Mouse (Mus musculus) megakaryocyte, adult 5-6 weeks (primary cell): ENCODE data around the gene Tmem253. TPM values are rescaled to one million over a fixed set of nuclear protein-coding genes. Genes with fewer than 3 reads are reported as not detected.
A peak's percentile ranks its signal among the peaks of the same experiment; 100 is the strongest.

Source experiments
- ATAC-seq: 2 replicates; pipeline ENCODE4 v1.8.0; 2016; ENCODE audit warnings: mild to moderate bottlenecking, inconsistent platforms; ENCODE audit not compliant: poor library complexity, severe bottlenecking
- total RNA-seq, 2 experiments: library from RNA; stranded (forward) in 1 of 2; stranded (reverse) in 1 of 2; fragments of 153-499, 151-499 nt in 1 of 2; fragments of 221-1000, 200-1000 nt in 1 of 2; gene quantifications; 2 replicates each; pipeline versions ENCODE4 v1.2.3 to v1.2.4; 2015 to 2017

The Tmem253 gene
- total RNA-seq (2015) (not detected in 2 replicates), total RNA-seq (2017) (not detected in 2 replicates)

DNA sequence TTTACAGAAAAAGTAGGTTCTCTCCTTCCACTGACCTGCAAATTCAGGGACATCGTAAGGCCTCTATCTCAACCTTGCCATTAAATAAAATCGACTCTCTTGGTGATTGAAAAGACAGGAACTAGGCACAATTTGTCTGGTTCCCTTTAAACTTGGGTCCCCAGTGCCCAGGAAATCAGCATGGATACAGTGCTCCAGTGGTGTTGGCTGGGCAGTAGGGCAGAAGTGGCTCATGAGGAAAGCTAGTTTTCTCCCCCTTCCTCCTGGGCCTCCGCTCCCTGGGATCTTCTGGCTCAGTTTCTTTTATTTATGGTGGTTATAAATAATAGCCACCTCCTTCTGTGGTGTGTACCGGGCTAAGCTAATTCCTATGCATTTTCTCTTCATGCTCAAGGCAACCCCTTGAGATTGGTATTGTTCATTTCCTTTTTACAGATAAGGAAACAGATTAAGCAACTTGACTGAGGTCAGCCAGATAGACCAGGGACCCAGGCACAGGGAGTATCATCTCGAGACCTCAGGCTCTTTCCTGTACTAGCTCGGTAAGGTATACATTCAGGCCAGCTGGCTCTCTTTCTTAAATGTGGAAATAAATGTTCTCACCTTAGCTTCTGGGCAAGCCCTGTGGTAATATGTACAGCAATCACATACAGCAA is at the start of gene Tmem253:
TSS of gene Tmem253 (plus strand) at position 214 of the 656 bp plus-strand sequence.
- no peak for ATAC-seq

DNA sequence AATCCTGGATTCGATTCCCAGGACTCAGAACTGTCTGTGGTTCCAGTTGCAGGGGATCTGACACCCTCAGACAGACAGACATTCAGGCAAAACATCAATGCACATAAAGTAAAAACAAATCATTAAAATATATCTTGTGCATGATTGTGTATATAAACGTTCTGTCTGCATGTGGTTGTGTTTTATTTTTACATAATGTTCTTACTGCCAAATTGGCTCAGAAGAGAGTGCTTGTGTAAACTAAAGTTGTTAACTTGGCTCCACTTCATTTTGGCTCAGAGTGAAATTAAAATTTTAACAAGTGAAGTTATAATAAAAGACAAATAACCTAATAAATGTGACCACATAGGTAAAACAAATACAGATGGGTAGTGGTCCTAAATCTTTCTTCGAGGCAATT is 48.1 kb upstream of the Tmem253 start:
- no peak for ATAC-seq

DNA sequence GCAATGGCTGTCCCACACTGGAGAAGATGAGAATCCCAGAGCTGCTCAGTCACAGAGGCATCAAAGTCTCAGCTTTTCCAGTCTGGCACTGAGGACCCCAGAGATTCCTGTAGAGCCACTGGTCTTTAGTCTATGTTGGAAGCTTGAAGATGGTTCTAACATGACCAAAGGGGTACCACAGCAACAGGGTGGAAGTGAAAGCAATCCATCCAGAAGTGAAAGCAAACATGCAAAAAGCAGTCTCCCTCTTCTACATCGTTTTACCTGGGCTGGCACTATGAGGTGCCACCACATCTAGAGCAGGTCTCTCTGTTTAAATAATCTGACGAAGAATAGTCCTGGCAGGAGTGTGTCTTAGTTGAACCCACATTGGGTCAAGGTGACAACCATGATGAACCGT is 36.2 kb upstream of the Tmem253 start:
- ATAC-seq = peak; percentile 47; the same call in 1 of the 2 replicates

DNA sequence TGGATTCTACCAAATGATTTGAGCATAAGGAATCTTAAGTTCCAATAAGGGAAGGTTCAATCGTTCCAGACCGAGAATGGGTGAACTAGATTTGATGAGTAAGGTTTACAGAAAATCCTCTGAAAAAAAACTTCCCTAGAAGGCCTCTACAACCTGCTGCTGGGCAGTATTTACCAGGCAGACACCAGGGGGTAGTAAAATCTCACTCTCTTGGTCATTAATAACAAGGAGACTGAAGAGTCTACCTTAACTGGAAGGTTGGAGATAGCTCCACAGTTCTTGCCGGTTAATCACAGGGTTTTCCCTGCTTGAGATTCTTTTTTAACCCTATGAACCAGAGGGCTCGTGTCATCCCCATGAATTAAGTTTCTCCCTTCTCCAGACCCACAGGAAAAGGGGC is 32.2 kb upstream of the Tmem253 start:
- ATAC-seq = no peak

DNA sequence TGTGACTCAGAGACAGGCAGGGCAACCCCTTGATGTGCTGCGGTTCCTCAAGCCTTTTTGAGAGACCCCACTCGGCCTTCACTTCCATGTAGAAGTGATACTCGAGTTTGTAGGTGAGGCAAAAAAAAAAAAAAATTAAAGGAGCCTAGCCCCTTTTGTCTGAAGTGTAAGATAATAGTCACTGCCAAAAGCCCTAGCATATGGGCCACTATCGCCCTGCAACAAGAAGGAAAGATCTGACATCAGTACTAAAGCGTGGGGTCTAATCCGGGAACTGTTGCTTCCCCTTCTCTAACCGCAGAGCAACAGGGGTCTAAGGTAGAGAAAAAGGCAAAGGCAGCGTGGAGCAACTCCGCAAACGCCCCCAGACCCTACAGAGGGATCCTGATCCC is 31.6 kb upstream of the Tmem253 start:
- ATAC-seq = peak; percentile 7; the same call in 1 of the 2 replicates

DNA sequence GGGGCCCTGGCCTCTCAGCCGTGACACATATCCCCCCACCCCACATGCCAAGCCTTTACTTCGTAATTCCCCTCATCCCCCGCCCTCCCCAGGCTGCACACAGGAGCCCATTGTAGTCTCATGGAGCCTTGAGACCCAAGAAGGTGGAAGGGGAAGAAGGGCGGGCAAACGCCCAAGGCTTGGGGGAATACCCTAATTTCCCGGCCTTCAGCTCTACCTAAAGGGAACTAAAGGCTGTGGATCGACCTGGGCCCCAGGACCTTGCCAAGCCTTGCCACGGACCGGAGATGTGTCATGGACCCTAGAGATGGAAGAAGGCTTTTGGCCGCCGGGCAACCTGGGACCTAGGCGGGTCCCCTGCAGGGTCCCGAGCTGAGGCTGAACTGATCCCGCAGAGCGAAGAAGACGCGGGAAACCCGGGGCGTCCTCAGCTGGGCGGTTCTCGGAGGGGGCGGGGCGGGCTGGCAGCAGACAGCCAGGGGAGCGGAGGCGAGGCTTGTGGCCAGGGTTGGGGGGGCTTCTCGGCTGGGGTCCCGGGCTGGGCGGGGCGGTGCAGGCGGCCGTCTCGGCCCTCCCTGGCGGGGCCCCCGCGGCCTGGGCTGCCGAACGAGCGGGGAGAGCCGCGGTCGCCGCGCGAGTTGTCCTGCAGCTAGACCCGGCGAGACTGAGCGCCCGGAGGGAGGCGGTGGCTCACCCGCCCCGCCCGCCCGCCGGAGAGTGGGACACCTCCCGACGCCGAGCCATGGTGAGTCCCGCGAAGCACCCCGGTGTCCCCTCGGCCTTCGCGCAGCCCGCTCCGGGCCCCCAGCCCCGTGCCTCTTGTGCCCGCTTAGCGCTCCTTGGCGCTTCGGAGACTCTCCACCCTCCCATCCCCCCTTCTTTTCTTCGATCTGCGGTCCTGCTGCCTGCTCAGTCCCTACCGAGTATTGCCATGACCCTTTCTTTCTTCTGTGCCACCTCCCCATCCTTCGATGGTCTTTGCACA is 30.9 kb upstream of the Tmem253 start, which contains the start of gene Arhgef40:
TSS of gene Arhgef40 (plus strand) at position 473 of the 985 bp plus-strand sequence.
- ATAC-seq = peak; percentile 59

DNA sequence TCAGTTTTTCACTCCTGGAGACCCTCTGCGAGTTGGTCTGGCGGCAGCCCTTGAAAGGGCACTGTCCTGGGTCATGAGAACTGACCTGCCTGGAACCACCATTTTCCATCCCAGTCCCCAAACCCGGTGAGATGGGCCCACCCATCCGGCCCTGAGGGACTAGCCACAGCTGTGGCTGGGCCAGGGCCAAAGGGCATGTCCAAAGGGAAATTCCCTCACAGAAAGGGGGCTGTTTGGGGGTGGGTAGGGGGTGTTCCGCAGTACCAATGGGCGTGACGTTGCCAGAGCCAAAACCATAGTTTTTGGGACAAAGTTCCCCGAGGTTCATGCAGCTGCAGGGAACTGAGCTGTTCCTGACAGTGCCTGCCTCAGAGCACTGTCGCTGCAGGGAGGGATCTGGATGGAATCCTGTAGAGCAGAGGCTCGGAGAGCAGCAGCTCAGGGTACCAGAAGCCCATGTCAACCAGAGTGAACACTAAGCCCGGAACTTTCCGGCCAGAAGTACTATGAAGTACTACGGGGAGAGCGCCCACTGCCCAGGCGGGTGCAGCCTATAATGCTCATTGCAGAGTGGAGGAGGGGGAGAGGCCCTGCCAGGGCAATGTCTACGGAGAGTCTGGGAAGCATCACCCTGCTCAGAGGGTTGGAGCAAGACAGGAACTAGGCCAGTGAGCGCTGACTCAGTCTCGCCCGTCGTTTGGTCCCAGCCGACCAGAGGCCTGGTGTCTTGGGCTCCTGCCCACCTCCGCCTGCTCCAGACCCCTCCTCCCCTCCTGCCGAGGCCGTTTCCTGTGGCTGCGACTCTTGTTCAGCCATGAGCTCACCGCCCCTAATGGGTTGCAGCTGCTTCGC is 29.9 kb upstream of the Tmem253 start:
- peak; percentile 33 for ATAC-seq

DNA sequence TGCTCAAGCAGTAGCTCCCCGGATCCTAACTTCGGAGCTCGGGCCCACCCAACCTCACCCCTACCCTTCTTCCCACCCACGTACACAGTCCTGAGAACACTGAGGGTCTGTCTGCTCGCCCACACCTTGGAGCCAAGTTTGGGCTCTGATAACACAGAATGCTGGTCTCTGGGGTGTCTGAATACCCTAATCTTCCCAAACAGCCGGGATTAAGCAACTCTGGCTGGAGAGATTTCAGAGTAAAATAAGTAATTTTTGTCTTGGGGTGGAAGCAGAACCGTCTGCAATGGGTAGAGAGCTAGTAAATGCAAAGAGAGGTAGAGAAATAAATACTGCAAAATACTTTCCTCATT is 29.3 kb upstream of the Tmem253 start:
- ATAC-seq = no peak

DNA sequence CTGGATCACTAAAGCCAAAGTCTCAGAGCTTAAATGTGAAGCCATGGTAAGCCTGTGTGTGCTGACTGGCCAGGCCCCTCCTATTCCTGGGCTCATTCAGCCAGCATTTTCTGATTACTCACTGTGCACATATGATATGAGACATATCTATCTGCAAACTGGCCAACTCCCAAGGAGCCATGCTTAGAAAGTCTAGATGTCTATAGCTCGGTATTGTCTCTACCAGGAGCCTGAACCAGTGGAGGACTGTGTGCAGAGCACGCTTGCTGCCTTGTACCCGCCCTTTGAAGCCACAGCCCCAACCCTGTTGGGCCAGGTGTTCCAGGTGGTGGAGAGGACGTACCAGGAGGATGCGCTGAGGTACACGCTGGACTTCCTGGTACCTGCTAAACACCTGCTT is 28.3 kb upstream of the Tmem253 start:
- ATAC-seq = no peak

DNA sequence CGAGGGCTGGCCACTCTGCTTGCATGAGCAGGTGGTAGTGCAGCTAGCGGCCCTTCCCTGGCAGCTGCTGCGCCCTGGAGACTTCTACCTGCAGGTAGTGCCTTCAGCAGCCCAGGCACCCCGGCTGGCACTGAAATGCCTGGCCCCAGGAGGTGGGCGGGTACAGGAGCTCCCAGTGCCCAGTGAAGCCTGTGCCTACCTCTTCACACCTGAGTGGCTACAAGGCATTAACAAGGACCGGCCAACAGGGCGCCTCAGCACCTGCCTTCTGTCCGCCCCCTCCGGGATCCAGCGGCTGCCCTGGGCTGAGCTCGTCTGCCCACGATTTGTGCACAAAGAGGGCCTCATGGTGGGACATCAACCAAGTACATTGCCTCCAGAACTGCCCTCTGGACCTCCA is 26.7 kb upstream of the Tmem253 start:
- ATAC-seq = no peak

DNA sequence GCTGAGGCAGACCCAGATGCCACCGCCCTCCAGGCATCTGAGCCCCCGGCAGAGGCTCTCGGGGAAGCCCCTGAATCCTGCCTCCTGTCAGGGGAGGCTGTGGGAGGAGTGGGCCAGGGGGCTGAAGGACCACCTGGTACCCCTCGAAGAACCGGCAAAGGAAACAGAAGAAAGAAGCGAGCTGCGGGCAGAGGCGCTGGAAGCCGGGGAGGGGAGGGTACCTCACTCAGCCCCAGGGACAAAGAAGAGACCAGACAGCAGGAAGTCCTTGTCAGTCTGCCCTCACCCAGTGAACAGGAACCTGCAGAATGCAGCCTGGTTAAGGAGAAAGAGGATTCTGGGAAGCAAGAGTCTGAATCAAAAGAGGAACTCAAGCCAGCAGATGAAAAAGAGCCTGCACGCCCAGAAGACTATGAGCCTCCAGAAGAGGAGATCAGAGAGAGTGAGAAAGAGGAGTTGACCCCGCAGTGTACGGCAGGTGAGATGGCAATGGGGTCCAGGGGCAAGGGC is 25.9 kb upstream of the Tmem253 start:
- ATAC-seq = peak; percentile 70

DNA sequence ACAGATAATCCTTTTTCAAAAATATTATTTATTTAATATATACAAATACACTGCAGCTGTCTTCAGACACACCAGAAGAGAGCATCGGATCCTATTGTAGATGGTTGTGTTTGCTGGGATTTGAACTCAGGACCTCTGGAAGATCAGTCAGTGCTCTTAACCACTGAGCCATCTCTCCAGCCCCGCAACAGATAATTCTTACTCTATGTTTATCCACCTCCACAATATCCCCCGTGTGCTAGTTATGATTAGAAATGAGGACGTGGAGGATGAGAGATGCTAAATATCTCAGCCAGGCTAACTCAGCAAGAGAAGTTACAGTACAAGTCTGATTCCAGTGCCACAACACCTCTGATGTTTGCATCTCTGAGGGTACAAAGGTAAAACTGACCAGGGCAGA is 21.0 kb upstream of the Tmem253 start:
- ATAC-seq = no peak

DNA sequence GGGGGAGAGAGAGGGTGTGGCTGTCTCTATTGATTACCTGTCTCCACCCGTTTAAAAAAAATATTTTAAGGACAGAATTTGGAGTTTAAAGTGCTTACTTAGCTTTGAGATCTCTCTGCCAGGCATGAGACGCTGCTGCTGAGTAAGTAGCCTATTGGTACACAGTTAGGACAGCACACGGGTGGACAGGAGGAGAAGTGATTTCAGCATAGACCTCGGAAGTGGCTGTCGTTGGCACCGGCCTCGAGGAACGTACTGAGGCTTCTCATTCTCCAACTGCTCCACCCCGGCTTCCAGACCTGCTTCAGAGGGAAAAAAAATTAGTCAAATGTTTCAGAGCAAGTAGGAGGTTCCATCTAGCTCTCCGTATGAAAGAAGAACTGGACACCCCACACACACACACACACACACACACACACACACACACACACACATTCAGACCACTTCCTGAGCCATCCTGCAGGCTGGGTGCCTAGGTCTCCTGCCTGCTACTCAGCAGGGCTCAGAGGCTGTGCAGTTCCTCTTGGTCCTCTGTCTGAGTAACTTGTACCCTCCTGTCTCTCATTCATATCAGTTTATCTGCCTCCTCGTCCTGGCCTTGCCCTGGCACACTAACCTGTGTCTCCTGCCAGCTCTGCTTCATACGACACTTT is 20.1 kb upstream of the Tmem253 start:
- ATAC-seq = peak; percentile 79

DNA sequence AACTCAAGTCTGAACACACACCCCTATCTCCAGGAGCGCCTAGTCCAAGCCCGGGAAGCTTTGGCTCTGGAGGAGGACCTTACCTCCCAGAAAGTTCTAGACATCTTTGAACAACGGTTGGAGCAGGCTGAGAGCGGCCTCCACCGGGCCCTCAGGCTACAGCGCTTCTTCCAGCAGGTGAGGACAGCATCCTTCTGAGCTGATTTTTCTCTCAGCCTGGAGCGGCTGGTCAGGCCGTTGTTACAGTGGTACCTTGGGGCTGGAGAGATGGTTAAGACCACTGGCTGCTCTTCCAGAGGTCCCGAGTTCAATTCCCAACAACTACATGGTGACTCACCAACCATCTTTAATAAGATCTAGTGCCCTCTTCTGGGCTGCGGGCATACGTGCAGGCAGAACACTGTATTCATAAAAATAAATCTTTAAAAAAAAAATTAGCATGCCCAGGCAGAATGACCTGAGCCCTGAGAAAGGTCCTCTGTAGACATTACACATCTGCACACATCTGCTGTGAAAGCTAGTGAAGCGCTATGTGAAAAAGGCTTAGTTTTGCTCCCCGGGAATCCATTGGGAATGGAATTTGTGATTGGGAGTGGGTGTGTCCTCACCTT is 19.1 kb upstream of the Tmem253 start:
- peak; percentile 55; the same call in 1 of the 2 replicates for ATAC-seq

DNA sequence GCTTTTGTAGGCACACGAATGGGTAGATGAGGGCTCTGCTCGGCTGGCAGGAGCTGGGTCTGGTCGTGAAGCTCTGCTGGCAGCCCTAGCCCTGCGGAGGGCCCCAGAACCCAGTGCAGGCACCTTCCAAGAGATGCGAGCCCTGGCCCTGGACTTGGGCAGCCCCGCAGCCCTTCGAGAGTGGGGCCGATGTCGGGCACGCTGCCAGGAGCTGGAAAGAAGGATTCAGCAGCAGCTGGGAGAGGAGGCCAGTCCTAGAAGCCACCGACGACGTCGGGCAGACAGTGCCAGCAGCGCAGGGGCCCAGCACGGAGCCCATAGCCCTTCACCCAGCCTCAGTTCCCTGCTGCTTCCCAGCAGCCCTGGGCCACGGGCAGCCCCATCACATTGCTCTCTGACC is 18.6 kb upstream of the Tmem253 start:
- no peak for ATAC-seq

DNA sequence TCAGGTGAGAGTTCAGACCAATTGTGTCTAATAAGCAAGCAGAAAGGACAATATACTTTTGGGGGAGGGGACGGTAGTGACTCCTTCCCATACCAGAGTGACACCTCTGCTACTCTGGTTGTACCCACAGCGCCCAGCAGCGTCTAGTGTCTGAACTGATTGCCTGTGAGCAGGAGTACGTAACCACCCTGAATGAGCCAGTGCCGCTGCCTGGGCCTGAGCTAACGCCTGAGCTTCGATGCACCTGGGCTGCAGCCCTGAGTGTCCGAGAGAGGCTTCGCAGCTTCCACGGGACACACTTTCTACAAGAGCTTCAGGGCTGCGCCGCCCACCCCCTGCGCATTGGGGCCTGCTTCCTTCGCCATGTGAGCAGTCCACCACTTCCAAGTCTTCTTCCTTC is 18.0 kb upstream of the Tmem253 start:
- no peak for ATAC-seq

DNA sequence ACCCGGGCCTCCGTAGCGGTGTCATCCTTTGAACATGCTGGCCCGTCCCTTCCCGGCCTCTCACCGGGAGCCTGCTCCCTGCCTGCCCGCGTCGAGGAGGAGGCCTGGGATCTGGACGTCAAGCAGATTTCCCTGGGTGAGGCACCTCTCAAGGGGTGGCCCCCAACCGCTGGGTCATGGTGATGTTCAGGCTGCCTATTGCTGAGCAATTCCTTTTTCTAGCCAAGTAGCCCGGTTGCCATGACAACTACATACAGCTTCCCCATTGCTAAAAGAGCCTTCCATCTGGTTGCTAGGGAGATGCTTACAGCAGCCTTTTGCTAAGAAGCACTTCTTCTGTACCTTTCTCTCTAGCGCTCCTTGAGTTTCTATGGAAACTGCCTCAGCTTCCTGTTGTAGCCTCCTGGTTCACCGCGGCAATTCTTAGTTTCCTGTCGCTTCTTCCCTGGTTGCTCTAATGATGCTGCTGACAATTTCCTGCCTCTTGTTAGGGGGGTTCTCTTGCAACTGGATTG is 11.4 kb upstream of the Tmem253 start:
- ATAC-seq = peak; percentile 38

DNA sequence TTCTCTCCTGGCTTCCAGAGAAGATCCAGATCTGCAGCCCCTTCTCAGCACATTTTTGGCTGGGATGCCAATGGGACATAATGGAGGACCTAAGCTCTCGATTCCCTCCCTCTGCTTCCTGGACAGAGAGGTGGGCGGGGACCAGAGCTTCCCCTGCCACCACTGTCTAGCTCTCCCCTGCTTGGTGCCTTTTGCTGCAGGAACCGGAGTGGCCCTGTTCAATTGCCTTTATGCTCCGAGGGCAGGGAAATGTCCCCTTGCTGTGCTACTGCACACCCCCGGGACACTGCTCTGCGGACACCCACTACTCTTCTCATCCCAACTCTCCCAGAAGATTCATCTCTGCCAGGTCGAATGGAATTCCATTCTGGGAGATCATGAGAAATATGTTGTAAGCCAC is 10.3 kb upstream of the Tmem253 start:
- ATAC-seq = no peak

DNA sequence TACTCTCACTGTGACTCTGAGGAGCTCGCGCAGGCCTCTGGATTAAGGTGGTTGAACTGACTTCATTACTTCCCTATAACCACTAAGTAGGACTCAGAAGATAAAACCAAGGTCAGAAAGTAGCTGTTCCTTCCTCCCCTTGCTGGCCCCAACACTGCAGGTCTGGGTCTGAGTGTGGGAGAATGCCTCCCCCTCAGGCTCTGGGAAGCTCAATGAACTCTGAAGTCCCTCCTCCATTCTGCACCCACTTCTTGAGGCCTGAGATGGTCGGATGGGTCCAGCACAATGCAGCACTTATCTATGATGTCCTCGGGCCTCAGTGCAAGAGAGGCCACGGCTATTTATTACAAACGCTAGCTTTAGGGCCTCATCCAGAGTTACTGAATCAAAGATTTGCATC is 9.8 kb upstream of the Tmem253 start:
- no peak for ATAC-seq

DNA sequence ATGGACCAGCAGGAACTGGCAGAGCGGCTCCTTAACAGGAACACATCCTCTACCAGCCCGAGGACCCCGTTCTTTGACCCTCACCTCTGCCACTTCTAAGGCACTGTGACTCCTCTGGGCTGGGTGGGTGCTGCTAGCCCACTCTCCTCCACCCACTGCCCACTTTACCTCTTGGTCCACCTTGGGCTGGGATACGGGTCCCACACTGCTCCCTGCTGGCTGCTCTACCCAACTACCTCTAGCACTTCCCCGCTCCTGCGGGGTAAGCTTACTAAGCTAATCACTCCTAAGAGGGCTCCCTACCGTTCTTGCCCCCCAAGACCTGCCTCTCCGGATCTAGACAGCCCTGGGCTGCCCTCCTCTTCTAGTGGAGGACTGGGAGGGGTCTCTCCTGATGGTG is 9.2 kb upstream of the Tmem253 start:
- ATAC-seq = no peak
